Mouse (Mus musculus): ENCODE data around the gene Galk1.

The Galk1 gene

GRCm38 (mm10) chr11:116012262-116012947 lies at the start of gene Galk1:
Gene Galk1, minus strand, starts transcription at chr11:116012719.
- 1% methylated on average over 55 of the region's 55 CpGs for WGBS

DNA sequence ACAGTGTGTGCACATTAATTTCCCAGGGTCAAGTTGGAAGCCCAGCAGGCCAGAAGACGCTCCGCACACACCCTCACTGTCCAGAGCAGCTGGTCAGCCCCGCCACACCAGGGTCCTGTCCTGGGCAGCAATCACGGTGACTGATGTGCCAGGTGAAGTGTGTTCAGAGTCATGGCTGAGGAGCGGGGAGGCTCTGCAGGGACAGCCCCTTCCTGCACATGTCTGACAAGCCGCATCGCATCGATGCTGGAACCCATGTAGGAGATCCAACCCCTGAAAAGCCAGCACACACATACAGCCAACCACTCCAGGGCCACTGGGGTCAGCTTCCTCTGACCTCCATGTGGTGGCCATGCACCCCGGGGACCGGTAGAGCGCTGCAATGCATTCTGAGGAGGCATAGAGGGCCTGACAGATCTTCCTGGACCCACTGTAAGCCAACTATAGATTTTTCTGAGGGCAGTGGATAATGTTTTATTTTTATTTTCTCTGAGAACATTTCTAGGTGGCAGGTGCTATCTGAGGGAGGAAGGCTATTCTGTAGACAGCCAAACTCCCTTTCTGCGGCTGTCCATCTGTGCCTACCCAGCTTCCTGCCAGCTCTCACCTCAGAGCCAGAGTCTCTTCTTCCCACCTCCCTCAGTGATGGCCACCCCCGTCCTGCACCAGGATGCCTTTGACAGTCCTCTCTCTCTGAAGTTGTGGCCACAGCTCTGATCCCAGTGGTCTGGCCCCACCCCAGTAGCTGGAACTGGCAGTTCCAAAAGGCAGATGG lies 49.3 kb upstream of the Galk1 start:
- 71% methylated on average over 13 of the region's 13 CpGs for WGBS

DNA sequence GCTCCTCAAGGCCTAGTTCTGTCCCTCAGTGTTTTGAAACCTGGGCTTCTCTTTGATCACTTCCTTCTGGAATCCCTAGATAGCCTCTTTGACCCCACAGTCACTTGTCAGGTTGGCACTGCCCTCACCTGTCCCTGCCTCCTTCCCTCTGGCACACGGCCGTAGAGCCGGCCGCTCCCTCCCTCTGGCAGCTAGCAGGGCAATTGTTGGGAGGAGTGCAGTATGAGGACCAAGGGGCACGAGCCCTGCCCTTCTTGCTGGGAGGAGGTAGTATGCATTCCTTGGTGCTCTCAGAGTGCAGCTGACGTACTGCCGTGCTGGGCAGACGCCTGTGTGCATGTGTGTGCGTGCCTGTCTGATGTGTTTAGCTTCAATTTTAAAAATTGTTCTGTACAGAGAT lies 48.1 kb upstream of the Galk1 start:
- WGBS = 78% methylated on average over 9 of the region's 9 CpGs

GRCm38 (mm10) chr11:116059691-116060025 lies 47.1 kb upstream of the Galk1 start:
- 86% methylated on average over 11 of the region's 11 CpGs for WGBS

DNA sequence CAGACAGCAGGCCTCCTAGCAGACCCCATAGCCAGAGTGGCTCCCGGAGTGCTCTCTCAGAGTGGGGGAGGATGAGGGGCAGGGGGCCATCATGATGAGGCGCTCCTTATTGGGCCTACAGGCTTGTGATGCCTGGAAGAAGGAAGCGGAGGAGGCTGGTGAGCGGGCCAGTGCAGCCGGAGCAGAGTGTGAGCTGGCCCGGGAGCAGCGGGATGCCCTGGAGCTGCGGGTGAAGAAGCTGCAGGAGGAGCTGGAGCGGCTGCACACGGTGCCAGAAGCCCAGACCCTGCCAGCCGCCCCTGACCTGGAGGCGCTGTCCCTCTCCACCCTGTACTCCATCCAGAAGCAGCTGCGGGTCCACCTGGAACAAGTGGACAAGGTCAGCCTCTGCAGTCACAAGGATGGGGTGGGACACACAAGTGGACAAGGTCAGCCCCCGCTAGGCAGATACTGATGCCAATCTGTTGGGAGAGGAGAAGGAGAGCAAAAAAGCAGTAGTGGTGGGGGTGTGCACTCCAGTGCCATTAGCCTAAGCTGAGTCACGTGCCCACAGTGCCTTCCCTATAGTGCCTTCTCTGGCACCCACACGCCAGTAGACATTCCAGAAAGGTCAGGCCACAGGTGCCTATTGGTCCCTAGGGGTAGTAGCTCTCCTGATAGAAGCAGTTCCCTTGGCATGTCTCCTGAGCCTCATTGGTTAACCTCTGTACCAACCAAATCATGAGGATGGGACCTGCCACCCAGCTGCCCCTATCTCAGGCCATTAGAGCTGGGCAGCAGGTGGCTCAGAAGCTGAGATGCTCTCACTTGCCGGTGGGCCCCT lies 46.6 kb upstream of the Galk1 start:
- 90% methylated on average over 17 of the region's 17 CpGs for WGBS

- 51% methylated on average over 12 of the region's 12 CpGs for WGBS
Observed at GRCm38 (mm10) chr11:116058022-116058614, 45.6 kb upstream of the Galk1 start.

- WGBS = 66% methylated on average over 4 of the region's 4 CpGs
Observed at GRCm38 (mm10) chr11:116057237-116057881, 44.8 kb upstream of the Galk1 start.

- WGBS = 90% methylated on average over 11 of the region's 11 CpGs
Observed at GRCm38 (mm10) chr11:116055873-116056272, 43.4 kb upstream of the Galk1 start.

- WGBS = 92% methylated on average over 9 of the region's 9 CpGs
Observed at GRCm38 (mm10) chr11:116053510-116054229, 41.2 kb upstream of the Galk1 start.

DNA sequence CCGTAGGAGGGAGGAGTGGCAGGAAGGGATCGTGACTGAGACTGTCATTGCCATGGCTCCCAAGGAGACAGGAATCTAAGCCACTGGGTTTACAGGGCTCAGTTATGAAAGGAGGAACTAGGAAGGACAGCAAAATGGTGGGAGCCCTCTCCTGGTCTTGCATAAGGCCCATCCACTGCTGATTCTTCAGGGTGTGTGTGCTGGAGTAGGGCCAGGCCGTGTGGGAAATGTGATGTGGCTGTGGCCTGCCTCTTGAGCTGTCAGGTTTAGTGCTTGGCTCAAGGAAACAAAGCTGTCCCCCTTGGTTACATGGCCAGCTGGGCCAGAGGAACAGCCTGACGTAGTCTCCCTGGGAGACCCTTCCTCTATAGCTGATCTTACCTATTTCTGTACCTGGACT lies 37.7 kb upstream of the Galk1 start:
- 78% methylated on average over 4 of the region's 4 CpGs for WGBS

- 83% methylated on average over 2 of the region's 2 CpGs for WGBS
Observed at GRCm38 (mm10) chr11:116049610-116050009, 37.1 kb upstream of the Galk1 start.

GRCm38 (mm10) chr11:116045173-116045572 lies 32.7 kb upstream of the Galk1 start:
- 94% methylated on average over 6 of the region's 6 CpGs for WGBS

GRCm38 (mm10) chr11:116043286-116043685 lies 30.8 kb upstream of the Galk1 start:
- WGBS = 94% methylated on average over 1 of the region's 1 CpGs

GRCm38 (mm10) chr11:116042372-116043138 lies 30.0 kb upstream of the Galk1 start:
- 73% methylated on average over 5 of the region's 5 CpGs for WGBS

- 97% methylated on average over 2 of the region's 2 CpGs for WGBS
Observed at GRCm38 (mm10) chr11:116041833-116042232, 29.3 kb upstream of the Galk1 start.

DNA sequence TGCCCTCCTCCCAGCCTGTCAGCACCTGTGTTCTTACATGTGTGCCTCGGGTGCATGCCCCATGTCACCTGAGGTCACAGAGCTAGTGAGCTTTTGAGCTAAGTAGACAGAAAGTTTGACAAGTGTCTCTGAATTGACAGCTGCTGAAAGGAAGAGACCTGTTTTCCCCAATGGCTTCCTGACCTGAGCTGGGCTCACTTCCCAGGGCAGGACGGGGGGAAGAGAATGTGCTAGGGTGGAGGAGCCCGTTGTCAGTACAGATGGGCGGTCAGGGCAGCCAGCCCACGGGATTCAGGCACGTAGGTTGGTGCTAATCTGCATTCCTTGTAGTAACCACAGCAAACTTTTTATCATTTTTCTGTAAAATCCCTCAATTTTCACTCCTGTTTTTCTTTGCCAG lies 28.1 kb upstream of the Galk1 start:
- 48% methylated on average over 6 of the region's 6 CpGs for WGBS

DNA sequence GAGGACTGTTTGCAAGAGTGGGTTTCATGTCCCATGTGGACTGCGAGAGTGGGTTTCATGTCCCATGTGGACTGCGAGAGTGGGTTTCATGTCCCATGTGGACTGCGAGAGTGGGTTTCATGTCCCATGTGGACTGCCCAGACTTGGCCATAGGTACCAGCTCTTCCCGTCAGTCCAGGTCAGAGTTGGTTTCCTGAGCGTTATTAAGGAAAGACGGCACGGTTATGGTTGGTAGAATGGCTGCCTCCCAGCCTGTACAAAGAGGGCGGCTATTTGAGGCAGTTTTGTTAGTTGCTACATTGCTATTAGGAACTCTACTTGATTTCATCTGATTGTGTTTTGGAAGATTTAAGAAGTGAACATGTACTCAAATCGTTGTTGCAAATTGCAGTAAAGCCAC lies 25.3 kb upstream of the Galk1 start:
- 93% methylated on average over 9 of the region's 9 CpGs for WGBS

GRCm38 (mm10) chr11:116036671-116037070 lies 24.2 kb upstream of the Galk1 start:
- WGBS = 77% methylated on average over 3 of the region's 3 CpGs

- 90% methylated on average over 6 of the region's 6 CpGs for WGBS
Observed at GRCm38 (mm10) chr11:116034584-116034983, 22.1 kb upstream of the Galk1 start.

Measured in cerebral cortex, adult 2 months (tissue).